Mouse (Mus musculus): ENCODE data around the gene Il10rb.
A peak's percentile ranks its signal among the peaks of the same experiment; 100 is the strongest.

The Il10rb gene

DNA sequence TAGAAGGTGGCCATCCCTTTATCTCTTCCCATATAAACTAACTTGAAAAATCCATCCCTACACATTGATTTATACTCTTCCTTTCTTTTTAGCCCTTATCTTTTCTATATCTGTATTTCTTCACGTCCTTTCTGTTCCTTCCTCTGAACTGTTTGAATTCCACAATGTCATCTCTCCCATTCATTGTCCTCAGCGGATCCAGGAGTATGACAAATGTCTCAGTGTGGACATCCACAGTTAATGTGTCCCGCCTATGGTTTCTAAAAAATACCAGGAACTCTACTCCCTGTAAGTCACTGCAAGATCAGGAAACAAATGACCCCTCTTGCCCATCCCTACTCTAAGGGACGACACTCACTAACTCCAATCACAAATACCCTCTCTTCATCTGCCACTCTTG, 21.7 kb upstream of the Il10rb start:
- no peak for DNase-seq

DNA sequence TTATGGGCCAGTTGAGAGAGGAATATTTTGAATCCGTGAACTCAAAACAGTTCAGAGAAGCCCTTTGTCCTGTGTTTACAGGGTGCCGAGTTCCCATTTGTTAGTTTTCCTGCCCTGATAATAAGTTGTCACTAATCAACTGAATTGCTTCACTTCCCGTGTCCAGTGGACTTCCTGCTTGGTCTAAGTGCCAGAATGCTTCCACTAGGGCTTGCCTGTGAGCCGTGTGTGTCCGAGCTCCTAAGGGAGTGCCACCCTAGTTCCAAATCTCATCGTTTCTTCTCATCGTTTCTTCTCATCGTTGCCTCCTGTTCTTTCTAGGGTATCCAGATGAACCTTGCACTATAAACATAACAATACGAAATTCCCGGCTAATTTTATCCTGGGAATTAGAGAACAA, 20.3 kb upstream of the Il10rb start:
- no peak for DNase-seq

DNA sequence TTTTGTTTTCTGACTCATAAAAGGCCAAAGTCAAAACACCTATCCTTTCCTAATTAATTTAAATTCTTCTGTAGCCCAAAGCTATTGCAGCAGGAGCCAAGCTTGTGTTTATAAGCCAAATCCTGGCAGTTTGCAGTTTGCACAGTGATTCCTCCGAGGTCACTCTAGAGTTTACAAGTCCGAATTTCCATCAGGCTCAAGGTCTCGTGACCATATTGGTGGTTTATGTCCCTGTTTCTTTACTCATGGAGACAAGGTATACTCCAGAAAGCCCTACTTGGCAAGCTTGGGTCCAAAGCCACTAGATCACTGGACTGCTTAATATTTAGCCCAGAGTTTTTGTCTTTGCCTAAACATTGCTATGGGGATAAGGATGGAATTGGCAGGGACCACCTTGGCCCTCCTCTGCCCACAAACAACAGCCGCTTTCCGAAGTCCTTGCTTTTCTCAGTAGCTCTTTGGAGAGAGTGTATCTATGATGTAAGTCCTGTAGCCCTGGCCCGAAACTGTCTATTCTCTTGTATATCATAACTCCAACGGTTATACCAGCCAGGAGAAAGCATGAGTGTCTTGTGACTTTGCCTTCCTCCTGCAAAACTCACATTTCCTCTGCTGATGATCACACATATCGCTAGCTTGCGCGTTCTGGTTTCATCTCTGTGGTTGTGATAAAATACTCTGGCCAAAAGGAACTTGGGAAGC, 19.4 kb upstream of the Il10rb start:
- no peak for DNase-seq

DNA sequence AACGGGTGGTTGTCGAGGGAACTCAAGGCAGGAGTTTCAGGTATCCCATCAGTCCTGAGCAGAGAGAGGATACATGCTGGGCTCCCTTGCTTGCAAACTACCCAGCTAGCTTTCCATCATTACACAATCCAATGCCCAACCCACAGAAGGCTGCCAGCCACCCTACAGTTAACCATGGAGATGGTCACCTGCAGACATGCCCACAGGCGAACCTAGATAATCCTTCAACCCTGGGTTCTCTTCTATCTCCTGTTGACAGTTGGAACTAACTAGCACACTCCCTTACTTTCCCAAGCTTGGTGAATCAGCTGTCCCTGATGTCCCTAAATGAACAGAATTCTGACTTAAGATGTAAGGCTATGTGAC, 18.9 kb upstream of the Il10rb start:
- no peak for DNase-seq

DNA sequence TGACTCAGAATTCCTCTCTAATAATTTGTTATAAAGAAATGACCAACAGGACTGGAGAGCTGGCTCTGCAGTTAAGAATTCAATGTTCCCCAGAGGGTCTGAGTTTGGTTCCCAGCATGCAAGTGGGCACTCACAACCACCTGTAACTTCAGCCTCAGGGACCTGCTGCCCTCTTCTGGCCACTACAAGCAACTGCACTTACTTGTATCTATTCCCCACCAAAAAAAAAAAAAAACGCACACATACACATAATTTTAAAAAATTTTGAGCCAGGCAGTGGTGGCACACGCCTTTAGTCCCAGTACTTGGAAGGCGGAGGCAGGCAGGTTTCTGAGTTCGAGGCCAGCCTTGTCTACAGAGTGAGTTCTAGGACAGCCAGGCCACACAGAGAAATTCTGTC, 15.9 kb upstream of the Il10rb start:
- peak; percentile 36 for DNase-seq

DNA sequence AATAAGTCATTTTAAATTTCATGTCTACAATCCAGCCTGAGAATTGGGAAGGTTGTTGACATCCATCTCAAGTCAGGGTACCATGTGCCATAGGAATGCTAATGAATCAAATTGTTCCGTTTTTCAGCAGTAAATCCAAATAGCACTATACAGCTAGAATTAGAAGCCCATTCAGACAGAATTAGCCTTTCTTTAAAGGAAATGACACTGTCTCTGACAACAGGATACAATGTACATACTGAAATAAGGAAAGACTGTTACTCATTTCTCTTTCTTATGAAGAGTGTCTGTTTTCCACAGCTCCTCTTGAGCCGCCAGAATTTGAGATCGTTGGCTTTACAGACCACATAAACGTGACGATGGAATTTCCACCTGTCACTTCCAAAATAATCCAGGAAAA, 14.5 kb upstream of the Il10rb start, which contains the start of gene Gm21970:
TSS of gene Gm21970 (plus strand) at position 301 of the 400 bp plus-strand sequence.
- no peak for DNase-seq

DNA sequence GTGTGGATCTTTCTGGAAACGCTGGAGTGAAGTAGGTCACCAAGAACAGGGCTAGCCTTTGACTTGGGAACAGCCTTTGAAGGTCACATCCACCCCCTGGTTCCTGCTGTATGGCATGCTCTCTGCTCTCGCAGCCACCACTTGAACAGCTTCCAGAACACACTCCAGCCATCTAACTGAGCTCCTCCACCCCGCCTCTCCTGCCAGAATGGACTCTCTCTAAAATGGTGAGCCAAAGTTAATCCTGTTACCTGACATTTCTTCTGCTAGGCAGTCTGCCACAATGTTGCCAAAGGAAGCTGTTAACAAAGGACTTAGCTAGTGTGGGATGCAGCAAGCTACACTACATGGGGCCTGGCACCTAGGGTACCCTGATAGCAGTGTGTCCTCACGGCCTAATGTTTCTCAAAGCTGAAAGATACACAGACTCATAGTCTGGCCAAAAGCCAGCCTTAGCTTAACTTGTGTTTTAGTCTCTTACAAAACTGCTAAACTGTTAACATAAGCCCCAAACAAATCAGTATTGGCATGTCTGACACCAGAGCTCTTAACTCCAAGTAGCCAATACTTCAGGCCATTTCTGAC, 11.0 kb upstream of the Il10rb start:
- DNase-seq = no peak

DNA sequence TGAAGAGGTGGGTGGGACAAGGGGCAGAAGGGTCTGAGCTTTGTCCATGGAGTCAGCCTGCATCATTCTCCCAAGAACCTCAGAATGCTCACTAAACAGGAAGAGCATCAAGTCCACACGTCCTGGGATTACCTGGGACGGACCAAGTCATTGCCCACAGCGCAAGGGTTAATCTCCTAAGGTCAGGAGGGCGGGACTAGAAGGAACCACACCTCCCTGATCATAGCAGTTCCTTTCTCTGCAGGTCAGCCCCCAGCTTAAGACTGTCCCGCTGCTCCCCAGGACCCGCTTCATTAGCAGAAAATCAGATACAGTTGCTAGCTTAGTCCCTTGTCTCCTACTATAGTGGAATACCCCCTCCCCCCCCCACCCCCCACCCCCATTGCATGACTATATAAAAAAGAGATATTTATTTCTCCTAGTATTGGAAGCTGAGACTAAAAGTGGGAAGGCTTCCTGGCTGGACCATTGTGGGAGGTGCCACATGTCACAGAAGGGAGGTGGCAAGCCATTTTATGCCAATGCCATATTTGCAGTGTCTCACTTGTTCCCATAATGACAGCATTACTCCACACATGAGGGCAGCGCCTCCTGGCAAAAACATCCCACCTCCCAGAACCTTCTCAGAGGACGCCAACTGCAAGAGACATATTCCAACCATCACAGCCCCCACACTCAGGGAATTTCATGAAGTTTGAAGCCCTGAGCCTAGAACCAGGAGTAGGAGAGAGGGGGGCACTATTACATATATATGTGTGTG, 10.2 kb upstream of the Il10rb start:
- DNase-seq = peak; percentile 64

DNA sequence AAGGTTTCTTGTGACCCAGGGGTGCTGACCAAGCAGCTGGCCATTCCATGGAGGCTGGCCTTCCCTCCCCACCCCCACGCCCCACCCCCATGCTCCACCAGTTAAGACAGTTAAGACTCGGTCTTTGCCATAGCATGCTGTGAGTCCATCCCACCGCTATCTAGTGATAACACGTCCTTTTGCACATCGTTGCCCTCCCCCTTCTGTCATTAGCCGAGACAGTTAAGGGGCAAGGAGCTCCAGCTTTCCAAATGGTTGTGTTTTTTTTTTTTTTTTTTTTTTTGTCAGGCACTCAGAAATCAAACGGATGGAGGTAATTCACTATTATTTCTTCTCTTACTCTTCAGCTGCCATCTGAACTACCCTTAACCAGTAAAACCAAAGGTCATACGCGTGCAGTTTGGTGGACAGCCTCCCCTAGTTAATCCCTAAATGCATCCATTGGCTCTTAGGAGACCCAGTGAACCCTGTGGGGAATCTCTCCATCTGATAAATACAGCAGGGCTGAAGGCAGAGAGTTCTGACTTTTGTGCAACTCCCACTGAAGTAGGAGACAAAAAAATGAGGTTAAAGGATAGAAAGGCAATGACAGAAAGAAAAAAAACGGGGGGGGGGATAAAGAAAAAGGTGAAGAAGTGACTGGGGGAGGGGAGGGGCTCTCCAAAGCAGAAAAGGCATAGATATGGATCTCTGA, 9.0 kb upstream of the Il10rb start:
- peak; percentile 74 for DNase-seq

DNA sequence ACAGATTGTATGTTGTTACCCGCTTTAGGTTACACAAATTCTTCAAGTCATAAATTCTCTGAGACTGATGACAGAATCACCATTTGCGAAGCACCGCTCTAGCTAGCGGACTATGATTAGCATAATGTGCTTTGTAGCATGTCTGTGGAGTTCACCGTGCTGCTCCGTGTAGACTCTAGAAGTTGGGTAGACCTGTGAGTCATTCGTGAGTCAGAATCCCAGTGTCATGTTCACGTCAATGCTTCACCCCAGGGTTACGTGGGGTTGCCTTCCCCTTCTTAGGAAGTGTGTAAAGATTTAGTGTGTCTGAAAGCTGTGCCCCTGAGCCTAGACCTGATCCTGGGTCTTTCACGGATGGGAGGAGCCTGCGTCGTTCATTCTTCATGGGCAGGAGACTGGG, 7.9 kb upstream of the Il10rb start:
- DNase-seq = no peak

DNA sequence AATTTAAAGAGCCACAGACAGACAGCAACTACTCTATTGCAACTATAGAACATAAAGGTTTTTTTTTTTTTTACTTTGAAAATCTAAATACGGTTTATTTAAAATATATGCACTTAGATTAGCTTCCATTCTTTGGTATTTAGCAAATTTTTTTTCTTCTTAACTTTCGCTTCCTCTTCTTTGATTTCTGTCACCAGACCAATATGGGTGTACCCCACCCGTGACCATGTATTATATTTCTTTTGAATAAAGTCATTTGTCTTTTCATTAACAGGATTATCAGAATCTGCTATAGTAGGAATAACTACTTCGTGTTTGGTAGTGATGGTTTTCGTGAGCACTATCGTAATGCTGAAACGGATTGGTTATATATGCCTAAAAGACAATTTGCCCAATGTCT, 7.0 kb upstream of the Il10rb start:
- DNase-seq = no peak

DNA sequence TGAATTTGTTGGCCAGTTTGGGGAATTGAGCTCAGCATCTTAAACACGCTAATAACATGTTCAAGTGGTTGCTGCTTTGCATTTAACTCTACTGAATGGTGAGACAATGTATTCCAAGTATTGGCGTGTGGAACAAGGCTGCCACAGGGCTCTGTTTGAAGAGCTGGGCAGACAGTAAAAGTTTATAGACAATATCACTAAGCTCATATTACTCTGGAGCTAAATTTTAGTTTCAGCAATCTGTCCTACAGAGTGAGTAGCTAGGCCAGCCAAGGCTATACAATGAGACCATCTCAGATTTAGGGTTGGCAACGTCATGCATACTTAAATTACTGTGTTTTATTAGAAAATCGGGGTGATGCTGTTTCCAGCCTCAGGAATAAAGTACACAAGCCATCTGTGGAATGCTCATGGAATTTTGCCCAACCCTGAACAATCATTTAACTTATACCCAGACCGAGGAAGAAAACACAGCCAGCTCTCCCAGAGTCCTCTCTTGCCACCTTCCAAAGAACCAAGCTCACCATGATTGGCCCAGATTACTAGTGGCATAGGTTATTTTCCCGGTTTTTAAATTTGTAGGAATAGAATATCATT, 4.3 kb upstream of the Il10rb start:
- DNase-seq = no peak

DNA sequence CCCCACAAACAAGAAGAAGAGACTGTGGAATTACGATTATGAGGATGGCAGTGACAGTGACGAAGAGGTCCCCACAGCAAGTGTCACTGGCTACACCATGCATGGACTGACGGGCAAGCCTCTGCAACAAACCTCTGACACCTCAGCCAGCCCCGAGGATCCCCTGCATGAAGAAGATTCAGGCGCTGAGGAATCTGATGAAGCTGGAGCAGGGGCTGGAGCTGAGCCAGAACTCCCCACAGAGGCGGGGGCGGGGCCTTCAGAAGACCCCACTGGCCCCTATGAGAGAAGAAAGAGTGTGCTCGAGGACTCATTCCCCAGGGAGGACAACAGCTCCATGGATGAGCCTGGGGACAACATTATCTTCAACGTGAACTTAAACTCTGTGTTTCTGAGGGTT, 2.2 kb upstream of the Il10rb start:
- DNase-seq = no peak

DNA sequence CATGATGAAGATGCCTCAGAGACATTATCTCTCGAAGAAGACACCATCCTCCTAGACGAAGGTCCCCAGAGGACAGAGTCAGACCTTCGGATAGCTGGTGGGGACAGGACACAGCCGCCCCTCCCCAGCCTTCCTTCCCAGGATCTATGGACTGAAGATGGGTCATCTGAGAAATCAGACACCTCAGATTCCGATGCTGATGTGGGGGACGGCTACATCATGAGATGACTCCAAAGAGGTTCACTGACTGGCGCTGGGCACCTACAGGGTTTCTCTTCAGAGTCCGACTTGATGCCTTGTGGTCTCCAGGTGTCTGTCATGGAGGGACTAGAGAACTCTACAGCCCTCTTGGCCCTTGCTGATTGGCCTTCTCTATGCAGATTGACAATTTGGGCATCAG, 1.8 kb upstream of the Il10rb start:
- DNase-seq = no peak

DNA sequence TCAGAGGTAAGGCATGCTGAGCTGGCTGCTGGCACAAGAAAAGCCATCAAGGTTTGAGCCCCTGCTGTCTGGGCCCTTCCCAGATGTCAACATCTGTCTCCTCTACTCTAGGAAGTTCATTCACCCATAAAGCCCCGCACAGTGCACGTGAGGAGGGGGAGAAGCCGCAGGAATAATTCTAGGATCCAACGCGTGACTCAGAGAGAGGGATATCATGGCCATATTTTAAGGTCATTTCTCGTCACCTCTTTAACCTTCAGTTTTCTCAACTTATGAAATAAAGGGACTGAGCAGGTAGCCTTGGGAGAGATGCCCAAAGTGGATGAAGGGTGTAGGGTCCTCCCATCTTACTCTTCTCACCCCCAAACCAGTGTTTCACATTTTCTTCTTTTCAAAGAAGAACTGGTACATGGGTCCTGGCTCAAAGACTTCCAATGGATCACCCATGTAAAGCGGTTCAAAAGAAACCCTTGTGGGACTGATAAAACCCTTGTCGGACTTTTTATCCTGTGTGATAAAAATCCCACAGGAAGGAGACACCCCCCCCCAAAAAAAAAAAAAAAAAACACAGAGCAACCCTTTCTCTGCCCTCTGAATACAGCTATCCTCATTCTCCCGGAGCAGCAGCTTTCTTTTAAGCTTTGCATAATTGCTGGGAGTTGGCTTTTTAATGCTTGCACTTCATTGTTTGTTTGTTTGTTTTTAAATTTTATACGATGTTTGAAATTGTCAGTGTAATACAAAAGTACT, 961 bp upstream of the Il10rb start:
- no peak for DNase-seq

DNA sequence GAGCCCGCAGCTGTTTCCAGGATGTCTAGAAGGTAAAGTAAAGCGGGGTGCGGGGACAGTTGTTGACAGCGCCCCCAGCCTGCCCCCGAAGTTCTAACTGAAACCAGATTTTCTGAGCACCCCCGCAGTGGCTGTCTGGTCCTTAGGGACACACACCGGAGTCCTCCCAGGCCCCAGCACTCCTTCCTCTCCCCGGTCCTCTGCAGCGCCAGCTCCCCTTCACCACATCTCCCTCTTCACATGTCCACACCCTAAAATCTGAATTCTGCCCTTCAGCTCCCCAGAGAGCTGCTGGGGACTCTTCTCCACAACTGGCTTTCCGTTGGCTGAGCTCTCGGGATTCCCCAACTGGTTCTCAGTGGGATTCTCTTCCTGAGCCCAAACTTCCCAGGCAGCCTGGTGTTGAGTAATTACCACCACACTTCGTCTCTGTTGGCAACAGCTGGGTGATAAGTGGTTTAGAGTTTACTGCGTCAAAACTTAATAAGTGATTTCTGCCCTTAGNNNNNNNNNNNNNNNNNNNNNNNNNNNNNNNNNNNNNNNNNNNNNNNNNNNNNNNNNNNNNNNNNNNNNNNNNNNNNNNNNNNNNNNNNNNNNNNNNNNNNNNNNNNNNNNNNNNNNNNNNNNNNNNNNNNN, 739 bp downstream of the Il10rb start:
- peak; percentile 56 for DNase-seq

DNA sequence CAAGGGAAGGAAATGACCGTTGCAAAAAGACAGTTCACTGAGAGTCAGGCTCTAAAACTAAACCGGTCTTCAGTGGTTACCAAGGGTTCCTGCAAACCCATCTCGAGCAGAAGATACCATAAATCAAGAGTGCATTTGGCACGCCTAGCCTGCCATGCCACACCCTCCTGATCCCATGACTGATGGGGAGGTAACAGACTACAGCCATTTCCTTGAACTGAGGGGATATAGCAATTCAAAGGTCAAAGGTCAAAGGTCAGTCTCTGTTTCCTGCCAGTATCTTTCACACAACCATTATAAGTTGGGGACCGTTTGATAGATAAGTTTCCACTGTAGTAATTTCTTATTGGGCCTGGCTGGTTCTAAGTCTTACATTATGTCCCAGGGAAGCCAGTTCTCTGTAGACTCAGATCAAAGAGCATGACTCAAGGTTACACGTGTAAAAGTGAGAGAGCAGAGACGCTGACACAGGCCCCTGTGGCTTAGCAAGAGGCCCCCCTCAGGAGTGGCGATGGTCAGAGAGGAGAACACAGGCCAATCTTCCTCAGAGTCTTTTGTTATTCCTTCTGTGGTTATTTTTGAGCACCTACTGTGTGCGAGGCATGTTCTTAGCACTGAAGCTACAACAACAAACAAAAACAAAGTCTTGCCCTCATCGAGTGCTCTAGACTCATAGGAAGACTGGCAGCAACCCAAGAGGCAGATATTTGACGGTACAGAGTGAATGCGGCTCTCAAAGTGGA, 7.3 kb downstream of the Il10rb start:
- peak; percentile 43 for DNase-seq

DNA sequence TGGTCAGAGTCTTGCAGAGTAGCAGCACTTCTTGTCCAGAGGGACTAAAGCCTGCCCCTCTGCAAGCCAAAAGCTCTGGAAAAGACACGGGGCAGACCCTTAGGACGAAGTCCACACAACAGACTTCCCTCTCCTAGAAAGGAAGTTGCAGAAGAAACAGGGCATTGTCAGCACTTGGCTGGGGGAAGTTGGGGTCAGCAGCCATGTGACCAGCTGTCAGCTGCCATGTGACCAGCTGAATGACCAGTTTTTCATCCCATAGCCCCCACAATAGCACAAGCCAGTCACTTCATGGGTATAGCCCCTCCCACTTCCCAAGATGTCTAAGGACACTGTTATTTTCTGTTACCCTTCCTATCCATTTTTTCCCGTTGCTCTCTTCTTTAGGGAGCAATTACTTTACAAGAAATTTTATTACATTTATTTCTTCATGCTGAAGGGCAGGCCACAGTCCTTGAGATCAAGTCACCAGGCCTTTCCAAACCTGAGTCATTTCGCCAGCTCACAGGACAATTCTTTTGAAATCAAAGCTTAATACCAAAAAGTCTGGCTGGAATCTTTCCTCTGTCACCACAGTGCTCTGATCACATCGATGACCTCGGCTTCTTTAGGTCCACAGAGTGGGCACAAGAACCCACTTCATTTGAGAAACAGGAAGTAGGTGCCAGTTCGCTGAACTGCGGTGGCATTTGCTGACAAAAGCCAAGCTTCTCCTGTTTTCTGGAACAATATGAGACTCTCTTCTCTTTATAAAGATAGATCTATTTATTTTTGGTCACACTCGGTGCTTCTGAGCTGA, 9.6 kb downstream of the Il10rb start:
- DNase-seq = no peak

DNA sequence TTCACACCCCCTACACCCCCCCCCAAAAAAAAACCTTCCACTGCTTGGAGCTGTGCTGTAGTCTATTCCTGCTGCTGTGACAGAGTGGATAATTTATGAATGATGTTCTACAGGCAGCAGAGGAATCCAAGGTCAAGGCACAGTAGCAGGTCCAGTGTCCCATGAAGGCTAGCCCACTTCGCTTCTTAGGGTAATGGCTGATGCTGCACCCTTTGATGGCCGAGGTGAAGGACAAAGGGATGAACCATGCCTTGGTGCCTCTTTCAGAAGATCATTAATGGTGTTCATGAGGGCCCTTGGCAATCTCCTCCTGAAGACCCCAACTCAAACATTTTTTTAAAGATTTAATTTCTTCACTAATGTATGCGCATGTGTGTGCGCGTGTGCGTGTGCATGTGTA, 10.4 kb downstream of the Il10rb start:
- no peak for DNase-seq

DNA sequence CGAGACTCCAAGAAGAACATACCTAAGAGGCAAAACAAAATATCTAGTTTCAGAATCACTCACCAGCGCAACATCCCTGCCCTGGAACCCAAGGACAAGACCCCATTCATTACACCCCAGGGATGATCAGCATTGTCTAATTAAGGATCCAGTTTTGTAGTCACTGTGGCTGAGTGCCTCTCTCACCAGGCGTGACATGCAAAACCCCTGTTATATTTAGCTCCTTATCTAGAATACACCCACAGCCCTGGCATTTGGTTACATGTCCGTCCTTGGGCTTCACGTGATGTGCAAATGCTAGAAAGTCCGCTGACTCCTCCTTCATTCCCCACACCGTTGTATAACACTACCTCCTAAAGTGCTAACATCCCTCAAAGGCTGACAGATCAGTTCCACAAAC, 11.0 kb downstream of the Il10rb start:
- DNase-seq = peak; percentile 51

Measured in liver (tissue).